Mouse (Mus musculus) G1E (cell line): ENCODE results near the gene Tsfm. TPM values are rescaled to one million over a fixed set of nuclear protein-coding genes. Genes with fewer than 3 reads are reported as not detected.

ENCODE experiments used
- ATAC-seq: 2 replicates; pipeline ENCODE4 v1.8.0; 2016; ENCODE audit warnings: mild to moderate bottlenecking; ENCODE audit not compliant: insufficient number of reproducible peaks, poor library complexity, low FRiP score, severe bottlenecking; ENCODE audit errors: extremely low read depth
- DNase-seq: peaks from one replicate; pipeline ENCODE4 v3.0.0; 2012; ENCODE audit warnings: low spot score
- H3K27me3 ChIP-seq: 2 replicates; pipeline ENCODE4 v1.6.1; 2012; ENCODE audit warnings: mild to moderate bottlenecking, low read length, inconsistent platforms; ENCODE audit not compliant: insufficient read depth
- H3K36me3 ChIP-seq: replicated peaks from 2 replicates; pipeline ENCODE3; 2012; ENCODE audit warnings: mild to moderate bottlenecking, inconsistent platforms
- H3K4me1 ChIP-seq: 2 replicates; pipeline ENCODE4 v1.6.1; 2012; ENCODE audit warnings: low read depth, low read length, inconsistent platforms, mixed read lengths; ENCODE audit not compliant: insufficient read depth
- H3K4me3 ChIP-seq: 2 replicates; pipeline ENCODE4 v1.5.1; 2012; ENCODE audit warnings: low read depth, mild to moderate bottlenecking, inconsistent platforms, low read length, moderate library complexity, mixed read lengths
- H3K9me3 ChIP-seq: replicated peaks from 2 replicates; pipeline ENCODE4 v1.6.1; 2012; ENCODE audit warnings: inconsistent platforms
- CTCF ChIP-seq: IDR thresholded peaks from 2 replicates; pipeline ENCODE4 v1.5.1; 2012; ENCODE audit warnings: low read depth, low read length, inconsistent platforms, mixed read lengths
- GATA1 ChIP-seq: IDR thresholded peaks from 2 replicates; pipeline ENCODE4 v1.6.1; 2012; ENCODE audit warnings: borderline replicate concordance, low read length, inconsistent platforms, mixed read lengths
- GATA2 ChIP-seq: IDR thresholded peaks from 2 replicates; pipeline ENCODE4 v1.6.1; 2012; ENCODE audit warnings: low read depth, low read length, inconsistent platforms, borderline replicate concordance
- POLR2AphosphoS5 ChIP-seq: IDR thresholded peaks from 2 replicates; pipeline ENCODE4 v1.6.1; 2012; ENCODE audit warnings: low read depth, low read length, inconsistent platforms; ENCODE audit not compliant: insufficient replicate concordance
- TAL1 ChIP-seq: conservative IDR thresholded peaks from 2 replicates; pipeline ENCODE4 v1.6.1; 2012; ENCODE audit warnings: low read depth, low read length, inconsistent platforms, mixed read lengths
- polyA plus RNA-seq: library from polyadenylated mRNA; stranded (reverse); fragments of >175 nt; gene quantifications from 2 replicates; pipeline ENCODE4 v1.2.3, GENCODE M21; 2012
- total RNA-seq, 2 experiments: library from RNA; stranded (forward) in 1 of 2; stranded (reverse) in 1 of 2; fragments of 200-1000 nt in 1 of 2; fragments of >200 nt in 1 of 2; fragmentation: Nextera tagmentation in 1 of 2; gene quantifications; 2 replicates each; pipeline ENCODE4 v1.2.3; 2014 to 2017

Tsfm gene
- total RNA-seq (2014; fragmentation: Nextera tagmentation): 44.5 and 59.6 TPM in 2 replicates
- total RNA-seq (2017): 53.2 and 54.5 TPM in 2 replicates
- polyA plus RNA-seq: 58.9 and 66.0 TPM in 2 replicates

GRCm38 (mm10) chr10:127030336-127031296 lies at the start of gene Tsfm:
Gene Tsfm (minus strand): TSS chr10:127030840.
- Histone ChIP-seq H3K27me3 (peaks cover 4% of the 10 kb centered on the region; the same call in 1 of the 2 replicates), H3K36me3 (peaks cover 37% of the 10 kb centered on the region), H3K4me1 (peaks cover 15% of the 10 kb centered on the region), H3K4me3 (peak within 1 kb of the TSS; percentile 95), H3K9me3 (no peaks in the 10 kb centered on the region)
- ATAC-seq (peak; percentile 74), DNase-seq (peak; percentile 89)
- TF ChIP-seq GATA2 (no peak), GATA1 (no peak), TAL1 (no peak), CTCF (peak; percentile 87)

GRCm38 (mm10) chr10:127079665-127080391 lies 49.2 kb upstream of the Tsfm start:
- Histone ChIP-seq H3K4me1 (peaks cover 7% of the 10 kb centered on the region; the same call in 1 of the 2 replicates), H3K9me3 (peaks cover 7% of the 10 kb centered on the region), H3K4me3 (no peak overlapping the region), H3K36me3 (no peaks in the 10 kb centered on the region), H3K27me3 (peaks cover 89% of the 10 kb centered on the region)
- ATAC-seq (no peak), DNase-seq (no peak)
- no peak for TF ChIP-seq POLR2AphosphoS5
- no peak for TF ChIP-seq GATA2
- TF ChIP-seq CTCF: no peak
- TF ChIP-seq TAL1: no peak
- TF ChIP-seq GATA1: no peak

DNA sequence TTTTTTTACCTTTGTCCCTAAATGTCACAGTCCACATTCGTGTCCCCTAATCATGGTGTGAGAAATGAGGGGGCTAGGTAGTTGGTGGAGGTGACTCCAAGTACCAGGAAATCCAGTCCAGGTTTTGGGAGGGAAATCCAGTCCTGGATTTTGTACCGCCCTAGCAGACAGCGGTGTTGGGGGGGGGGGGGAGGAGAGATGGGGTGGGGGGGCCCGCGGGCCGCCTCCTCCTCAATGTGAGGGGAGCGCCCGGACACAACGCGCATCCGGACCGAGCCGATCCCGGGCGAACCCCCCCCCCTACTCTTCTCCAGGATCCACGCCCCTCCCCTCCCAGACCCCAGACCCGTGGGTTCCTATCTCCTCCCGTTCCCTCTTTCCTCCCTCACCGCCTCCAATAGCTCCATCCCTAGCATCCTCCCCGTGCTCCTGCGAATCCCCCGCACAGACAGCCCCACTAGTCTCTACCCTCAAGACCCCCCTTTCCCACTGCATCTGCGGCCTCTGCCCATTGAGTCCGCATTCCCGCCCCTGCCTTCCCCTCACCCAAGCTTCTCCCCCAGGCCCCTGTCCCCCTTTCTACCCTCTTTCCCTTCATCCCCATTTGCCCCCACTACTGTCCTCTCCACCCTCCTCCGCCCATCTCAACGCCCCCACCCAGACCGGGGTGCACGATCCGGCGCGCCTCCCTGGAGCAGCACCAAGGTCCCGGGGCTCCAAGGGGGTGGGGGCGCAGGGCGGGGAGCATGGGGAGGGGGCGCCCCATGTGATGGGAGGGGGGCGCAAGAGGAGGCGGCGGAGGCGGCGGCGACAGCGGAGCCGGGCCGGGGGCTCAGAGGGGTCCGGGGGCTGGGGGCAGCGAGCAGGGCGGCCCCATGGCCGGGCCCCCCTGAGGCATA lies 48.3 kb upstream of the Tsfm start:
- peaks cover 87% of the 10 kb centered on the region for H3K27me3 ChIP-seq
- H3K36me3 ChIP-seq: no peaks in the 10 kb centered on the region
- H3K9me3 ChIP-seq: peaks cover 7% of the 10 kb centered on the region
- ATAC-seq (no peak), DNase-seq (no peak)
- no peak for TF ChIP-seq POLR2AphosphoS5
- no peak overlapping the region for H3K4me3 ChIP-seq
- H3K4me1 ChIP-seq: peaks cover 7% of the 10 kb centered on the region; the same call in 1 of the 2 replicates

DNA sequence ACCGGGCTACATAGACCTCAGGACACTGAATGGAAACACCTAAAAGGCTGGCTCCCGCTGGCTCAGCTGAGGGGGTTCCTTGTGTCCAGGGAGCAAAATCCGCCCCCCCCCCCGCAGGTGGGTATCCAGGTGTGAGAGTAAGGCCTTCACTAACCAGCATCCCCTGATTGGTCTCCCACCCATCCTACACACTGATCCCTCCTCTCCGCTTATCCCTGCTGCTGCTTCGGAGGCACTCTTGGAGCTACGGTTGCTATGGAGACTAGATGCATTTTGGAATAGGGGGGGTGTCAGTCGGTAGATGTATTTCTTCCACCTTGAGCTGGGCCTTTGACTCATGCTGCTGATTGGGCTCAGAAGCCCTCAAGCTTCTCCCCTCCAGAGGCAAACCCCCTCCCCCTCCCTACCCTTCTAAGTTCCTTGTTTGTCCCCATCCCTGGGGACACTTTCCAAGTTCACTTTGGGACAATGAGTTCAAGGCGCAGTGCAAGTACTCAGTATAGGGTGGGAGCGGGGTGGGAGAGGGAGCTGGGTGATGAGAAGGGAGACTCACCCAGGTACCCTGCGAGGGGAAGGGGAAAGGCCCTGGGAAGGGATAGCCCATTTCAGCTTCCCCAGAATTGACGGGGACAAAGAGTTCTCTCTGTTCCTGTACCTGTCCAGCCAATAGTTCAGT lies 47.5 kb upstream of the Tsfm start:
- ATAC-seq (no peak), DNase-seq (no peak)
- TF ChIP-seq GATA2 (no peak), POLR2AphosphoS5 (no peak), CTCF (no peak), GATA1 (no peak), TAL1 (no peak)
- Histone ChIP-seq H3K4me3 (no peak overlapping the region), H3K36me3 (no peaks in the 10 kb centered on the region), H3K27me3 (peaks cover 79% of the 10 kb centered on the region), H3K4me1 (peaks cover 7% of the 10 kb centered on the region; the same call in 1 of the 2 replicates), H3K9me3 (peaks cover 7% of the 10 kb centered on the region)

DNA sequence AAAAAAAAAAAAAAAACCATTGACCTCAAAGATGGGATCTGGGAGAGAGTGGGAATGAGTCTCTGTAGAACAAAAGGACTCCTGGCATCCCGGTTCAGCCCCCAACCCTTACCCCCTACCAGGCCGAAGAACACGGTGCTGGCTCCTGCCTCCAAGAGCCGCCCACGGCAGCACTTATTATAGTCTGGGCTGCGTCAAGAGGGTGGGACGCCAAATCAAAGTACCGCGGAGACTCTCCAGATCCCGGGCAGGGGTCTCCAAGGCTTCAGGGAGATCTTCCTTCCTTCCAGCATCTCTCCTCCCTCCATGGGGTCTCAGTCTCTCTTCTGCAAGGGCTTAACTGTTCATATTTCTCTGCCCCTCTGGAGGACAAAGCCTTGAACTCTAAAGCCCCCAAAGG lies 46.9 kb upstream of the Tsfm start:
- Histone ChIP-seq H3K4me3 (no peak overlapping the region), H3K27me3 (peaks cover 72% of the 10 kb centered on the region), H3K9me3 (peaks cover 7% of the 10 kb centered on the region), H3K36me3 (no peaks in the 10 kb centered on the region), H3K4me1 (peaks cover 7% of the 10 kb centered on the region; the same call in 1 of the 2 replicates)
- ATAC-seq (no peak), DNase-seq (no peak)
- TF ChIP-seq GATA1 (no peak), CTCF (no peak), POLR2AphosphoS5 (no peak), TAL1 (no peak), GATA2 (no peak)
